Mouse (Mus musculus) hindbrain, embryonic 12.5 days (tissue): ENCODE measurements around the gene Six5. TPM values are rescaled to one million over a fixed set of nuclear protein-coding genes. Genes with fewer than 3 reads are reported as not detected.
"Not testable (repeated sequence)": the region's sequence is repeated elsewhere in the genome, so short reads cannot be mapped to it uniquely, and the experiment has no call there.

Source experiments
- ATAC-seq: fragments of 200-750 bp; cut with Nextera tagmentation; 2 replicates; pipeline ENCODE4 v1.8.0; 2017; ENCODE audit warnings: moderate TSS enrichment; ENCODE audit not compliant: low FRiP score
- H3K27ac ChIP-seq: fragments of 300-500 bp; sonication (generic); 2 replicates; pipeline ENCODE4 v1.5.1; 2016; ENCODE audit warnings: mild to moderate bottlenecking
- H3K27me3 ChIP-seq: fragments of 300-500 bp; sonication (generic); 2 replicates; pipeline ENCODE4 v1.6.1; 2016; ENCODE audit warnings: mild to moderate bottlenecking
- H3K36me3 ChIP-seq: fragments of 300-500 bp; sonication (generic); 2 replicates; pipeline ENCODE4 v1.6.1; 2016; ENCODE audit warnings: mild to moderate bottlenecking
- H3K4me1 ChIP-seq: fragments of 300-500 bp; sonication (generic); 2 replicates; pipeline ENCODE4 v1.6.1; 2016
- H3K4me2 ChIP-seq: fragments of 300-500 bp; sonication (generic); replicated peaks from 2 replicates; pipeline ENCODE4 v1.6.1; 2016; ENCODE audit warnings: mild to moderate bottlenecking
- H3K4me3 ChIP-seq: fragments of 300-500 bp; sonication (generic); 2 replicates; pipeline ENCODE4 v1.5.1; 2016; ENCODE audit warnings: mild to moderate bottlenecking
- H3K9ac ChIP-seq: fragments of 300-500 bp; sonication (generic); 2 replicates; pipeline ENCODE4 v1.6.1; 2016; ENCODE audit warnings: mild to moderate bottlenecking, moderate library complexity
- H3K9me3 ChIP-seq: fragments of 300-500 bp; sonication (generic); replicated peaks from 2 replicates; pipeline ENCODE4 v1.6.1; 2016; ENCODE audit warnings: mild to moderate bottlenecking
- WGBS: fragments of 180-500 bp; shearing (Covaris S2); methylation state at CpG from one replicate; pipeline ENCODE4 v1.1.7; 2016; 5-methylcytosine and 5-hydroxymethylcytosine counted together
- polyA plus RNA-seq: library from polyadenylated mRNA; unstranded; fragments of >200 nt; fragmentation: Nextera tagmentation; extraction: Ambion mirVana; gene quantifications from 2 replicates; pipeline ENCODE4 v1.2.1, GENCODE M21; 2016

The Six5 gene
- polyA plus RNA-seq, 1 experiment from 2014 or later, result 9.1 TPM

DNA sequence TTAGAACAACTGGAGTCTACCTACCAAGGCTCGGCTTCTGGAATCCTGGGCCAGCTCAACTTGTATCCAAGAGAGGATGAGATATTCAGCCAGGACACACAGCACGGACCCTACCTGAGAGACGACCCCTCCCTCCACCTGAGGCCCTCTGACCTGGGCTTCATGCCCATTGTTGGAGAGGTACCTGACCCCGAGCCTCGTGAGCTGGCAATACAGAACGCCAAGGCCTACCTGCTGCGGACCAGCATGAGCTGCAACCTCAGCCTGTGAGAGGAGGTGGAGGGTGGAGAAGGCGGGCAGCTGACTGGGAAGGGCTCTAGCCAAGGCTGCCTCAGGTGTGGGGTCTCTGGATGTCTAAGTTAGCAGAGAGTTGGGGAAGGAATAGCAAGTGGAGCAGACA, 39.3 kb upstream of the Six5 start:
- Histone ChIP-seq H3K4me2 (no peak overlapping the region), H3K27ac (no peak overlapping the region), H3K4me1 (peaks cover 7% of the 10 kb centered on the region; the same call in 1 of the 2 replicates), H3K27me3 (no peaks in the 10 kb centered on the region), H3K4me3 (no peak overlapping the region), H3K36me3 (peaks cover 28% of the 10 kb centered on the region), H3K9me3 (no peaks in the 10 kb centered on the region), H3K9ac (no peak overlapping the region)
- 92% methylated on average over 8 of the region's 8 CpGs for WGBS
- ATAC-seq, result peak; percentile 5; the same call in 1 of the 2 replicates

- Histone ChIP-seq H3K9me3 (no peaks in the 10 kb centered on the region), H3K9ac (no peak overlapping the region), H3K27ac (no peak overlapping the region), H3K27me3 (no peaks in the 10 kb centered on the region), H3K4me2 (no peak overlapping the region), H3K36me3 (peaks cover 5% of the 10 kb centered on the region), H3K4me1 (peaks cover 7% of the 10 kb centered on the region; the same call in 1 of the 2 replicates), H3K4me3 (no peak overlapping the region)
- 89% methylated on average over 10 of the region's 10 CpGs for WGBS
- ATAC-seq, result no peak
Observed at GRCm38 (mm10) chr7:19057405-19057804, 37.0 kb upstream of the Six5 start.

DNA sequence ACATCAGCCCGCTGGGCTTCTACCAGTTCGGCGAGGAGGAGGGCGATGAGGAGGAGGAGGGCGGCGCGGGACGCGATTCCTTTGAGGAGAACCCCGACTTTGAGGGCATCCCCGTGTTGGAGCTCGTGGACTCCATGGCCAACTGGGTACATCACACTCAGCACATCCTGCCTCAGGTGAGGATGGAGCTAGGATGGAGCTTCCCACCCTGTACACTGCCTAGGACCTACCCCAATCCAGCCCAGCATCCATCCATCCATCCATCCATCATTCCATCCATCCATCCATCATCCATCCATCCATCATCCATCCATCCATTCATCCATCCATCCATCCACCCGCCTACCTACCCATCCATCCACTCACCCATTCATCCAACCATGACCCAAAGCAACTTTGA, 28.5 kb upstream of the Six5 start:
- Histone ChIP-seq H3K36me3 (no peaks in the 10 kb centered on the region), H3K4me3 (peak overlapping the region; percentile 7; the same call in 1 of the 2 replicates), H3K4me1 (no peaks in the 10 kb centered on the region), H3K9me3 (0 out of 2 replicates have a peak, but pooled peaks cover 8% of the 10 kb centered on the region), H3K27me3 (peaks cover 41% of the 10 kb centered on the region), H3K27ac (no peak overlapping the region), H3K9ac (no peak overlapping the region), H3K4me2 (no peak overlapping the region; the same call in 1 of the 2 replicates)
- 47% methylated on average over 13 of the region's 13 CpGs for WGBS
- ATAC-seq, result no peak

DNA sequence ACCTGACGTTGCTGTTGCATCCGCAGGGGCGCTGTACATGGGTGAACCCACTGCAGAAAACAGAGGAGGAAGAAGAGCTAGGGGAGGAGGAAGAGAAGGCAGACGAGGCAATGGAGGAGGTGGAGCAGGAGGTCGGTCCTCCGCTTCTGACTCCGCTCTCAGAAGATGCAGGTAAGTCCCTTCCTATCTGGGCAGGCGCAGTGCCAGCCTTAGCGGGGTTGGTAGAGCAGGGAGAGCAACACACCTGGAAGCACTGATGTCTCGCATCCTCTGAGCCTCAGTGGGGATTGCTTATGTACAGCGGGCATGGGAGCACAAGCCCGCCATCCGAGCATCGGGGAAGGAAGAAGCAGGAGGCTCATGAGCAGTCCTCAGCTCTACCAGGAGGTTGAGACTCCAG, 27.3 kb upstream of the Six5 start:
- 45% methylated on average over 14 of the region's 14 CpGs for WGBS
- no peak overlapping the region for H3K4me2 ChIP-seq

GRCm38 (mm10) chr7:19067935-19068334, 26.5 kb upstream of the Six5 start:
- WGBS, result 68% methylated on average over 13 of the region's 14 CpGs
- no peak overlapping the region for H3K4me2 ChIP-seq
- no peak for ATAC-seq

More for the DNA sequence above, 27.3 kb upstream of the Six5 start:
- H3K9ac ChIP-seq, result no peak overlapping the region
- ATAC-seq, result no peak
- no peaks in the 10 kb centered on the region for H3K36me3 ChIP-seq
- no peak overlapping the region for H3K4me3 ChIP-seq
- 0 out of 2 replicates have a peak, but pooled peaks cover 8% of the 10 kb centered on the region for H3K9me3 ChIP-seq
- no peaks in the 10 kb centered on the region for H3K4me1 ChIP-seq
- no peak overlapping the region for H3K27ac ChIP-seq
- peaks cover 41% of the 10 kb centered on the region for H3K27me3 ChIP-seq

GRCm38 (mm10) chr7:19068707-19069106, 25.7 kb upstream of the Six5 start:
- Histone ChIP-seq H3K4me1 (no peaks in the 10 kb centered on the region), H3K36me3 (no peaks in the 10 kb centered on the region), H3K9me3 (0 out of 2 replicates have a peak, but pooled peaks cover 8% of the 10 kb centered on the region), H3K4me2 (no peak overlapping the region), H3K9ac (no peak overlapping the region), H3K27me3 (peaks cover 40% of the 10 kb centered on the region), H3K4me3 (no peak overlapping the region), H3K27ac (no peak overlapping the region)
- WGBS, result 11% methylated on average over 2 of the region's 2 CpGs
- no peak for ATAC-seq

More at GRCm38 (mm10) chr7:19067935-19068334, 26.5 kb upstream of the Six5 start:
- Histone ChIP-seq H3K9me3 (0 out of 2 replicates have a peak, but pooled peaks cover 8% of the 10 kb centered on the region), H3K4me1 (no peaks in the 10 kb centered on the region), H3K4me3 (no peak overlapping the region), H3K9ac (no peak overlapping the region), H3K27me3 (peaks cover 41% of the 10 kb centered on the region), H3K27ac (no peak overlapping the region), H3K36me3 (no peaks in the 10 kb centered on the region)

DNA sequence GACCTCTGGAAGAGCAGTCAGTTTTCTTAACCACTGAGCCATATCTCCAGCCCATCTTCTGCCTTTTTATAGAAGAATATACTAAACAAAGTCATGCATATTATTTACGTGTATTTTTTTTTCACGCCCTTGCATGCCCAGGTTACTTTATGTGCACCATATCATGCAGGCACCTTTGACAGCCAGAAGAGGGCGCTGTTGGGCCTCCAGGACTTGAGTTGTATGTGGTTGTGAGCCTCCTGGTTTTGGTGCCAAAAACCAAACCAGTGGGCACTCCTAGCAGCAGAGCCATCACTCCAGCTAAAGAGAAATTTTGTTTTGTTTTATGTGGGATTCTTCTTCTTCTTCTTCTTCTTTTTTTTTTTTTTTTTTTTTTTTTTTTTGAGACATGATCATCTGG, 24.9 kb upstream of the Six5 start:
- ATAC-seq, result no peak

GRCm38 (mm10) chr7:19071024-19071423, 23.4 kb upstream of the Six5 start:
- not testable (repeated sequence) for H3K9me3 ChIP-seq, H3K4me3 ChIP-seq, ATAC-seq, H3K9ac ChIP-seq, H3K36me3 ChIP-seq, H3K4me1 ChIP-seq, H3K27ac ChIP-seq, H3K4me2 ChIP-seq
- WGBS, result 56% methylated on average over 3 of the region's 3 CpGs
- H3K27me3 ChIP-seq, result peaks cover 18% of the 10 kb centered on the region

More for the DNA sequence above, 24.9 kb upstream of the Six5 start:
- Histone ChIP-seq H3K9ac (no peak overlapping the region), H3K27me3 (peaks cover 33% of the 10 kb centered on the region), H3K36me3 (no peaks in the 10 kb centered on the region), H3K4me3 (no peak overlapping the region), H3K4me2 (no peak overlapping the region), H3K9me3 (0 out of 2 replicates have a peak, but pooled peaks cover 8% of the 10 kb centered on the region), H3K4me1 (no peaks in the 10 kb centered on the region), H3K27ac (no peak overlapping the region)
- 49% methylated on average over 3 of the region's 3 CpGs for WGBS

DNA sequence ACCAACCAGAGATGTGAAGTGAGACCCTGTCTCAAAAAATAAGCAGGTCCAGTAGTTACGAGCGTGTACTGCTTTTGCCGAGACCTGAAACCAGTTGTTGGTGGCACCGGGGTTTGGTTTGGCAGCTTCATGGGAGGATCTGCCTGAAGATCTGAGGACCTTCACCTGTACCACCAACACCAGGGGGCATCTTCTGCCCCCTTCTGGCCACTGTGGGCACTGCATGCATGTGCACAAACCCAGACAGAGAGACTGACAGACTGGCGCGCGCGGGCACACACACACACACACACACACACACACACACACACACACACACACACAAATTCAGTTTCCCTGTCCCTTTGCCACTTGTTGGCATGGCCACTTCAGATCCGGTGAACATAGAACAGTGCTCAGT, 20.9 kb upstream of the Six5 start:
- H3K27ac ChIP-seq, result no peak overlapping the region
- peaks cover 7% of the 10 kb centered on the region for H3K36me3 ChIP-seq
- 76% methylated on average over 9 of the region's 9 CpGs for WGBS
- no peak for ATAC-seq
- H3K4me2 ChIP-seq, result no peak overlapping the region
- no peaks in the 10 kb centered on the region for H3K27me3 ChIP-seq
- no peaks in the 10 kb centered on the region for H3K9me3 ChIP-seq
- H3K4me3 ChIP-seq, result no peak overlapping the region
- peaks cover 20% of the 10 kb centered on the region for H3K4me1 ChIP-seq
- no peak overlapping the region for H3K9ac ChIP-seq

GRCm38 (mm10) chr7:19074494-19074893, 19.9 kb upstream of the Six5 start:
- H3K4me3 ChIP-seq, result no peak overlapping the region
- H3K36me3 ChIP-seq, result peaks cover 17% of the 10 kb centered on the region
- ATAC-seq, result no peak
- H3K4me2 ChIP-seq, result no peak overlapping the region
- WGBS, result 92% methylated on average over 6 of the region's 6 CpGs
- no peaks in the 10 kb centered on the region for H3K27me3 ChIP-seq
- peaks cover 20% of the 10 kb centered on the region for H3K4me1 ChIP-seq
- no peaks in the 10 kb centered on the region for H3K9me3 ChIP-seq
- no peak overlapping the region for H3K27ac ChIP-seq
- H3K9ac ChIP-seq, result no peak overlapping the region

DNA sequence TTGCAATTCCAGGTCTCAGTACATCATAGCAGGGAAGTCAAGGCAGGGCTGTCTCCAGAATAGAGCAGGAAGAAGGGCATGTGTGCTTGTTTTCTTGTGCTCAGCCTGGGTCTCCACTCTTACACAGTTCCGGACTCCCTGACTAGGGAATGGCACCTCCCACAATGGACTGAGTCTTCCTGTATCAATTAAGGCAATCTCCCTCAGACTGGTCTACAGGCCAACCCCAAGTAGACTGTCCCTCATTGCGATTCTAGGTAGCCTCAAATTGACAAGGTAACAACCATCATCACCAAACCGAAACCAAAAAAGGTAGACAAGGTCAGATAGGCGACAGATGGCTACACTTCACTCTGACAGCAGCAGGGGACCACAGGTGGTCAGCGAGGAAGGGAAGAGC, 19.2 kb upstream of the Six5 start:
- peaks cover 24% of the 10 kb centered on the region for H3K36me3 ChIP-seq
- H3K27ac ChIP-seq, result peak overlapping the region; percentile 71
- ATAC-seq, result peak; percentile 1; the same call in 1 of the 2 replicates
- H3K9ac ChIP-seq, result no peak overlapping the region
- peak overlapping the region; percentile 98 for H3K4me3 ChIP-seq
- H3K4me1 ChIP-seq, result peaks cover 20% of the 10 kb centered on the region
- WGBS, result 56% methylated on average over 5 of the region's 5 CpGs
- H3K9me3 ChIP-seq, result no peaks in the 10 kb centered on the region
- no peaks in the 10 kb centered on the region for H3K27me3 ChIP-seq
- peak overlapping the region; percentile 49 for H3K4me2 ChIP-seq

DNA sequence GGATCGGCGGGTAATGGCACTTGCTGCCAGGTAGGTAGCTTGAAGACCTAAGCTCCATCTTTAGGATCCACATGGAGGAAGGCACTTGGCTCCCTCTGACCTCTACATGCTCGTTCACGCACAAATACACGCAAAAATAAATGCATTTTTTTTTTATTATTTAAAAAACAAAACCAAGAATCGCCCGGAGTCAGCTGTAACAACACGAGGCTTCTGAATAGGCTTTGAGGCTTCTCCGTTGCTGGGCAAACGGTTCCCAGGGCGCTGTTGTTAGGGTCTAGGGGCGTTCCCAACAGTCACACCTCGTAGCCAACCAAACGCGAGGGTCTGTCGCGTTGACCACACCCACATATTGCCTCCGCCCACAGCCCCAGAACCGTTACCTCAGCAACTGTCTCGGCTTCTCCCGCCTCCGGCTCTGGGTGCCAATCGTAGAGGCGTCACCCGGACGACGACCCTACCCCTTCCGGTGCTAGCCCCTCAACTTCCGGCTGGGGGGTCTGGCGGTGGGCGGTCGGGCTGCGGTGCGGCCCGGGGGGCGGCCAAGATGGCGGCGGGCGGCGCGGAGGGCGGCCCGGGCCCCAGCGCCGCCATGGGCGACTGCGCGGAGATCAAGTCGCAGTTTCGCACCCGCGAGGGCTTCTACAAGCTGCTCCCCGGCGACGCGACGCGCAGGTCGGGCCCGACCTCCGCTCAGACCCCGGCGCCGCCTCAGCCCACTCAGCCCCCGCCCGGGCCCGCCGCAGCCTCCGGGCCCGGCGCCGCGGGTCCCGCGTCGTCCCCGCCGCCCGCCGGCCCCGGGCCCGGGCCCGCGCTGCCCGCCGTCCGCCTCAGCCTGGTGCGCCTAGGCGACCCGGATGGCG, 18.4 kb upstream of the Six5 start, which contains the start of gene Dmwd:
Gene Dmwd (plus strand): TSS at position 505 of the 863 bp plus-strand sequence.
- no peaks in the 10 kb centered on the region for H3K9me3 ChIP-seq
- H3K4me3 ChIP-seq, result peak within 1 kb of the TSS; percentile 98
- WGBS, result 1% methylated on average over 71 of the region's 91 CpGs
- no peaks in the 10 kb centered on the region for H3K27me3 ChIP-seq
- peak within 1 kb of the TSS; percentile 96 for H3K4me2 ChIP-seq
- peaks cover 31% of the 10 kb centered on the region for H3K36me3 ChIP-seq
- H3K27ac ChIP-seq, result peak within 1 kb of the TSS; percentile 71
- H3K9ac ChIP-seq, result peak within 1 kb of the TSS; percentile 95
- peak; percentile 99 for ATAC-seq
- H3K4me1 ChIP-seq, result peaks cover 20% of the 10 kb centered on the region
